Mouse (Mus musculus) monocyte, adult 2 months (primary cell): ENCODE measurements around the gene Ppl.

Experiments used
- DNase-seq, 2 experiments: peaks; one replicate each; pipeline ENCODE4 v3.0.0; 2022; ENCODE audit warnings: low spot score in 2 of 2, low read depth in 1 of 2

The Ppl gene

GRCm38 (mm10) chr16:5132401-5132801 is at the start of gene Ppl:
TSS of gene Ppl (minus strand) at chr16:5132421.
- DNase-seq: no peak

- no peak for DNase-seq
These were observed 40.4 kb upstream of the Ppl start for GRCm38 (mm10) chr16:5172636-5173035.

GRCm38 (mm10) chr16:5168829-5169228 is 36.6 kb upstream of the Ppl start:
- no peak for DNase-seq

- DNase-seq: no peak
These were observed 35.8 kb upstream of the Ppl start for GRCm38 (mm10) chr16:5168038-5168437.

- no peak for DNase-seq
These were observed 32.1 kb upstream of the Ppl start for GRCm38 (mm10) chr16:5164327-5164726.

GRCm38 (mm10) chr16:5159248-5159647 is 27.0 kb upstream of the Ppl start:
- DNase-seq: no peak

GRCm38 (mm10) chr16:5157113-5157512 is 24.9 kb upstream of the Ppl start:
- no peak for DNase-seq

- no peak for DNase-seq
These were observed 24.3 kb upstream of the Ppl start for GRCm38 (mm10) chr16:5156495-5156894.

GRCm38 (mm10) chr16:5155014-5155413 is 22.8 kb upstream of the Ppl start:
- no peak for DNase-seq

GRCm38 (mm10) chr16:5153299-5154026 is 21.2 kb upstream of the Ppl start:
- DNase-seq: no peak

- DNase-seq: no peak
These were observed 18.3 kb upstream of the Ppl start for GRCm38 (mm10) chr16:5150544-5150943.

GRCm38 (mm10) chr16:5147037-5147385 is 14.8 kb upstream of the Ppl start, which contains the start of gene Sec14l5:
TSS of gene Sec14l5 (plus strand) at chr16:5147109.
- DNase-seq: no peak

- DNase-seq: no peak
These were observed 14.3 kb upstream of the Ppl start for GRCm38 (mm10) chr16:5146367-5147036.

- DNase-seq: peak in 1 of 2 experiments; percentile 30
These were observed 13.3 kb upstream of the Ppl start for GRCm38 (mm10) chr16:5145570-5145969.

GRCm38 (mm10) chr16:5139741-5140140 is 7.5 kb upstream of the Ppl start:
- DNase-seq: no peak

- DNase-seq: no peak
These were observed 4.9 kb upstream of the Ppl start for GRCm38 (mm10) chr16:5137006-5137540.

GRCm38 (mm10) chr16:5136505-5136904 is 4.3 kb upstream of the Ppl start:
- DNase-seq: no peak

- no peak for DNase-seq
These were observed 3.5 kb upstream of the Ppl start for GRCm38 (mm10) chr16:5135551-5136261.

- no peak for DNase-seq
These were observed 2.6 kb upstream of the Ppl start for GRCm38 (mm10) chr16:5134623-5135330.

GRCm38 (mm10) chr16:5131251-5131922 is 834 bp downstream of the Ppl start:
- no peak for DNase-seq

- no peak for DNase-seq
These were observed 1.5 kb downstream of the Ppl start for GRCm38 (mm10) chr16:5130766-5131165.
